Mouse (Mus musculus): Measurements from ENCODE around the gene Eif1.

- TF ChIP-seq CTCF (IDR thresholded peaks at IDR 0.05; ENCODE audit: low read depth) (no peak), EP300 (IDR thresholded peaks at IDR 0.05; ENCODE audit: low read depth) (no peak)
Observed at GRCm38 (mm10) chr11:100274719-100275118, 45.0 kb upstream of the Eif1 start.

Measured in heart, postnatal 0 days (tissue).